Mouse (Mus musculus) erythroblast, embryonic 14.5 days (primary cell): ENCODE measurements at regions not wholly inside any gene's neighbourhood (a gene's known extent, or its start where the extent isn't known, plus 50 kb on each side); places are given as distances from the start of the nearest gene placed in this dataset.

Experiments used
- GATA1 ChIP-seq: IDR thresholded peaks from 2 replicates; pipeline ENCODE4 v1.6.1; 2012; ENCODE audit warnings: low read length, inconsistent platforms, mixed read lengths
- TAL1 ChIP-seq: IDR thresholded peaks from 3 replicates; pipeline ENCODE4 v1.6.1; 2012; ENCODE audit warnings: low read length, inconsistent platforms, mixed read lengths

- TF ChIP-seq TAL1 = no peak
- no peak for TF ChIP-seq GATA1
Observed at GRCm38 (mm10) chr9:104407011-104407410, 69.5 kb upstream of the Acpp start.
